Mouse (Mus musculus): ENCODE measurements around the gene Prpf40b.
A peak's percentile ranks its signal among the peaks of the same experiment; 100 is the strongest.

Prpf40b gene

GRCm38 (mm10) chr15:99332921-99333675 lies 38.2 kb downstream of the Prpf40b start:
- DNase-seq (ENCODE audit: low spot score): peak; percentile 48

- no peak for DNase-seq (ENCODE audit: low spot score)
Observed at GRCm38 (mm10) chr15:99333676-99334065, 38.8 kb downstream of the Prpf40b start.

- no peak for DNase-seq (ENCODE audit: low spot score)
Observed at GRCm38 (mm10) chr15:99334500-99334899, 39.6 kb downstream of the Prpf40b start.

GRCm38 (mm10) chr15:99335801-99336320 lies 41.0 kb downstream of the Prpf40b start:
- DNase-seq (ENCODE audit: low spot score): no peak

GRCm38 (mm10) chr15:99338916-99339315 lies 44.0 kb downstream of the Prpf40b start:
- DNase-seq (ENCODE audit: low spot score): no peak

- DNase-seq (ENCODE audit: low spot score): no peak
Observed at GRCm38 (mm10) chr15:99339669-99340068, 44.8 kb downstream of the Prpf40b start.

- DNase-seq (ENCODE audit: low spot score): no peak
Observed at GRCm38 (mm10) chr15:99341102-99341501, 46.2 kb downstream of the Prpf40b start.

GRCm38 (mm10) chr15:99342194-99342981 lies 47.5 kb downstream of the Prpf40b start:
- no peak for DNase-seq (ENCODE audit: low spot score)

- DNase-seq (ENCODE audit: low spot score): no peak
Observed at GRCm38 (mm10) chr15:99343414-99344147, 48.7 kb downstream of the Prpf40b start.

GRCm38 (mm10) chr15:99344148-99344870 lies 49.4 kb downstream of the Prpf40b start:
- DNase-seq (ENCODE audit: low spot score): no peak

GRCm38 (mm10) chr15:99344961-99345360 lies 50.1 kb downstream of the Prpf40b start:
- DNase-seq (ENCODE audit: low spot score): no peak

GRCm38 (mm10) chr15:99351610-99352009 lies 56.7 kb downstream of the Prpf40b start:
- DNase-seq (ENCODE audit: low spot score): no peak

- DNase-seq (ENCODE audit: low spot score): no peak
Observed at GRCm38 (mm10) chr15:99352306-99352705, 57.4 kb downstream of the Prpf40b start.

GRCm38 (mm10) chr15:99355660-99356059 lies 60.8 kb downstream of the Prpf40b start:
- no peak for DNase-seq (ENCODE audit: low spot score)

GRCm38 (mm10) chr15:99356462-99356861 lies 61.6 kb downstream of the Prpf40b start:
- no peak for DNase-seq (ENCODE audit: low spot score)

- no peak for DNase-seq (ENCODE audit: low spot score)
Observed at GRCm38 (mm10) chr15:99358952-99359351, 64.1 kb downstream of the Prpf40b start.

- no peak for DNase-seq (ENCODE audit: low spot score)
Observed at GRCm38 (mm10) chr15:99364022-99364530, 69.2 kb downstream of the Prpf40b start.

- DNase-seq (ENCODE audit: low spot score): no peak
Observed at GRCm38 (mm10) chr15:99364921-99365320, 70.0 kb downstream of the Prpf40b start.

All from testis, postnatal 14 days (tissue).